Mouse (Mus musculus) c-Kit-negative CD71-positive TER-119-positive erythroid progenitor cells, embryonic 14.5 days (primary cell): ENCODE results near the gene Zfp936.
"Not testable (repeated sequence)": the region's sequence is repeated elsewhere in the genome, so short reads cannot be mapped to it uniquely, and the experiment has no call there.

Experiments
- DNase-seq: peaks from one replicate; pipeline ENCODE4 v3.0.0-alpha.2; 2013; ENCODE audit warnings: low read depth, low spot score

The Zfp936 gene

DNA sequence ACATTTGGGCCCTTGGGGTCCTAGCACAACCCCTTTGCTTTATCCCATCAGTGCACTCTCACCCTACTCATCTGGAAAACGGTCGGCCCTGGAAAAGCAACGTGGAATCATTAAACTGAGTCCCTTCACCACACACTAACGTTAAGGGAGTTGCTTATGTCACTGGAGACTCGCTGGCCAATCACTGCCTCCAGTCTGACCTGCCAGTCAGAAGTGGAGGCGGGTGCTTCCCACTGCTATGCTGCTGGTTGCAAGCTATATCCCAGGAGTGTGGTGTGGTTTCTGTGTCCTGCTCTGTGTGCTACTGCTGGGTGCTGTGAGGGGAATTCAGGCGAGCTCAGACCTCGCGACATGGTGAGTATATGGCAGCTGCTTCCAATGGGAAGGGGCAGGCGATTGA is at the start of gene Zfp936:
Gene Zfp936, plus strand, starts transcription at position 301 of the 400 bp plus-strand sequence.
- not testable (repeated sequence) for DNase-seq

- DNase-seq, result no peak
Observed at GRCm38 (mm10) chr7:43077831-43078230, 36.2 kb upstream of the Zfp936 start.

GRCm38 (mm10) chr7:43128691-43129090 is 14.7 kb downstream of the Zfp936 start:
- not testable (repeated sequence) for DNase-seq

GRCm38 (mm10) chr7:43164121-43164520 is 50.1 kb downstream of the Zfp936 start:
- DNase-seq, result not testable (repeated sequence)

- not testable (repeated sequence) for DNase-seq
Observed at GRCm38 (mm10) chr7:43167101-43167500, 53.1 kb downstream of the Zfp936 start.

DNA sequence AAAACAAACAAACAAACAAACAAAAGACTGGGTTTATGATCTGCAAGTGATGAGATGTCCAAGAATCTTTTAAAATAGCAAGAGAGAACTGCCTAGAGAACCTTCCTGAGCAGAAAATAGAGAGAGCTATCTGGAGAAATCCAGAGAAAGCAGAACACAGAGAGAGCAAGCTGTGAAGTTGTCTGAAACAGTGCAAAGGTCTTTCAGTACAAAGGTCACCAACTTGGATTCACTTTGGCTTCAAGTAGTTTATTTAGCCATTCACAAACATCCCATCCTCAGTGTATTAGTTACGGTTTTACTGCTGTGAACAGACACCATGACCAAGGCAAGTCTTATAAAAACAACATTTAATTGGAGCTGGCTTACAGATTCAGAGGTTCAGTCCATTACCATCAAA is 53.8 kb downstream of the Zfp936 start:
- DNase-seq, result not testable (repeated sequence)

- DNase-seq, result not testable (repeated sequence)
Observed at GRCm38 (mm10) chr7:43168212-43168611, 54.2 kb downstream of the Zfp936 start.

DNA sequence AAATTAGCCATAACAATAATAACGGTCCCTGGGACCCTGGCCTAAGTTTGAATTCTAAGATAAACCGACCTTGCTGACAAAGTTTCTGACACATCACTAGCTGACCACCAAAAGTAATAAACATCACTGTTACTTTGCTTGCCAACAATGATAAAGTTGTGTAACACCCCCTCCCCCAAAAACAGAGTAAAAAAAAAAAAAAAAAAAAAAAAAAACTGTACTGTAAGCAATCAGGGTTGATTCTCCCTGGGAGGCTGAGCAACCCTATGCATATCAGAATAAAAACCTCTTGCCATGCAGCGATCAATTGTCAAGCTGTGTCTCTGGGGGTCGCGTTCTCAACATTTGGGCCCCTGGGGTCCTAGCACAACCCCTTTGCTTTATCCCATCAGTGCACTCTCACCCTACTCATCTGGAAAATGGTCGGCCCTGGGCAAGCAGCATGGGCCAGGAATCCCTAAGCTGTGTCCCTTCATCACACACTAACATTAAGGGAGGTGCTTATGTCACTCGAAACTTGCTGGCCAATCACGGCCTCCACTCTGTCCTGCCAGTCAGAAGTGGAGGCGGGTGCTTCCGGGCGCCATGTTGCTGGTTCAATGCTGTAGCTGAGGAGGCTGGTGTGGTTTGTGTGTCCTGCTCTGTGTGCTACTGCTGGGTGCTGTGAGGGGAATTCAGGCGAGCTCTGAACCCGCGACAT is 63.1 kb downstream of the Zfp936 start:
- DNase-seq, result no peak

- not testable (repeated sequence) for DNase-seq
Observed at GRCm38 (mm10) chr7:43213781-43214180, 99.8 kb downstream of the Zfp936 start.
